Mouse (Mus musculus): ENCODE measurements around the gene Cfap100. TPM values are rescaled to one million over a fixed set of nuclear protein-coding genes. Genes with fewer than 3 reads are reported as not detected.

Gene Cfap100
- polyA plus RNA-seq, 1 experiment from 2014 or later: 0.34 TPM

DNA sequence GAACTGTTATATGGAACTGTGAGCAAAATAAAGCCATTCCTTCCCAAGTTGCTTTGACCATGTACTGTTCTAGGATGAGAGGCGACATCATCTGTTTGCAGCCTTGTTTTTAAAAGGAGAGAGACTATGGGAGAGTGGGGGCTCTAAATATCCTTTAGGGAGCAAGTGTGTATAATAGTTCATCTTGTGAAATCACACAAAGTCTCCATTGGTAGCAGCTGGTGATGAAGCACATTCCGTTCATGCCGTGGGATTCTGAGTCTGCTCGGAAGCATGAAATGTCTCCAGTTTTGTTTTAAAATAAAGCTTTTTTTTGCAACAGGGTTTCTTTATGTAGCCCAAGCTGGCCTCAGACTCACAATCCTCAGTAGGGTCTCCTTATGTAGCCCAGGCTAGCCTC is 2.6 kb downstream of the Cfap100 start:
- WGBS: 55% methylated on average over 4 of the region's 4 CpGs
- no peak overlapping the region for H3K27ac ChIP-seq (replicated peaks)
- TF ChIP-seq EP300 (optimal IDR thresholded peaks at IDR 0.05): no peak
- no peak for TF ChIP-seq CTCF (IDR thresholded peaks at IDR 0.05; ENCODE audit: low read depth)
- DNase-seq (ENCODE audit: low spot score) (no peak), ATAC-seq (ENCODE audit: low FRiP score, low TSS enrichment) (no peak)
- no peak overlapping the region for H3K4me3 ChIP-seq (ENCODE audit: low read depth, low read length)
- H3K36me3 ChIP-seq (ENCODE audit: control insufficient read depth, insufficient read depth, low read length): no peaks in the 10 kb centered on the region
- no peak overlapping the region for H3K4me2 ChIP-seq (replicated peaks; ENCODE audit: low read depth)
- H3K9me3 ChIP-seq (ENCODE audit: control insufficient read depth, low read length): no peaks in the 10 kb centered on the region
- H3K9ac ChIP-seq (ENCODE audit: low read length): no peak overlapping the region
- H3K4me1 ChIP-seq (replicated peaks; ENCODE audit: control insufficient read depth, insufficient read depth): no peaks in the 10 kb centered on the region; the same call in 1 of the 2 replicates
- no peaks in the 10 kb centered on the region for H3K27me3 ChIP-seq (ENCODE audit: control insufficient read depth, insufficient read depth, low read length)

GRCm38 (mm10) chr6:90425361-90425760 is 3.2 kb downstream of the Cfap100 start:
- Histone ChIP-seq H3K9ac (ENCODE audit: low read length) (no peak overlapping the region), H3K4me2 (replicated peaks; ENCODE audit: low read depth) (no peak overlapping the region), H3K27ac (replicated peaks) (no peak overlapping the region), H3K9me3 (ENCODE audit: control insufficient read depth, low read length) (no peaks in the 10 kb centered on the region), H3K27me3 (ENCODE audit: control insufficient read depth, insufficient read depth, low read length) (no peaks in the 10 kb centered on the region), H3K4me3 (ENCODE audit: low read depth, low read length) (no peak overlapping the region), H3K36me3 (ENCODE audit: control insufficient read depth, insufficient read depth, low read length) (no peaks in the 10 kb centered on the region), H3K4me1 (replicated peaks; ENCODE audit: control insufficient read depth, insufficient read depth) (no peaks in the 10 kb centered on the region; the same call in 1 of the 2 replicates)
- 80% methylated on average over 3 of the region's 3 CpGs for WGBS
- DNase-seq (ENCODE audit: low spot score): no peak
- TF ChIP-seq EP300 (optimal IDR thresholded peaks at IDR 0.05): no peak
- TF ChIP-seq CTCF (IDR thresholded peaks at IDR 0.05; ENCODE audit: low read depth): no peak
- ATAC-seq (ENCODE audit: low FRiP score, low TSS enrichment): no peak

DNA sequence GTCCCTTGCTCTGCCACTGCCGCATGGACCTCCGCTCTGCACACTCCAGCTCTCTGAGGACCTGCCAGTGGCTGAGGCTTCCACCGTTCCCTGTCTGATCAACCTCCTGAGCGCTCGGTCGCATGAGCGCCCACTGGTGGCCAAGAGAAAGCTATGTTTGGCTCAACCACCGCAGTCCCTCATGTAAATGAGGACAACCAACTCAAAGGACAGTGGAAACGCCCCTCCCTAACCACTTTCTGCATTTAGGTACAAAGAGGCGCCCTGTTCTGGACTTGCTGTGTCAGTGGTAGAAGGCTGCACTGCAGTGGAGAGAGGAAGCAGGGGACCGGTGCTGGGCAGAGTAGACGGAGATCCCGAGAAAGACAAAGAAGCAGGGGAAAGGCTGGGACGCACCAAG is 6.0 kb downstream of the Cfap100 start:
- Histone ChIP-seq H3K9ac (ENCODE audit: low read length) (no peak overlapping the region; the same call in 1 of the 2 replicates), H3K4me1 (replicated peaks; ENCODE audit: control insufficient read depth, insufficient read depth) (no peaks in the 10 kb centered on the region), H3K4me3 (ENCODE audit: low read depth, low read length) (no peak overlapping the region), H3K36me3 (ENCODE audit: control insufficient read depth, insufficient read depth, low read length) (no peaks in the 10 kb centered on the region), H3K4me2 (replicated peaks; ENCODE audit: low read depth) (peak overlapping the region; percentile 41), H3K9me3 (ENCODE audit: control insufficient read depth, low read length) (no peaks in the 10 kb centered on the region), H3K27ac (replicated peaks) (no peak overlapping the region), H3K27me3 (ENCODE audit: control insufficient read depth, insufficient read depth, low read length) (no peaks in the 10 kb centered on the region)
- WGBS: 5% methylated on average over 14 of the region's 14 CpGs
- no peak for TF ChIP-seq EP300 (optimal IDR thresholded peaks at IDR 0.05)
- peak; percentile 97 for TF ChIP-seq CTCF (IDR thresholded peaks at IDR 0.05; ENCODE audit: low read depth)
- DNase-seq (ENCODE audit: low spot score) (peak; percentile 77), ATAC-seq (ENCODE audit: low FRiP score, low TSS enrichment) (peak; percentile 76)

DNA sequence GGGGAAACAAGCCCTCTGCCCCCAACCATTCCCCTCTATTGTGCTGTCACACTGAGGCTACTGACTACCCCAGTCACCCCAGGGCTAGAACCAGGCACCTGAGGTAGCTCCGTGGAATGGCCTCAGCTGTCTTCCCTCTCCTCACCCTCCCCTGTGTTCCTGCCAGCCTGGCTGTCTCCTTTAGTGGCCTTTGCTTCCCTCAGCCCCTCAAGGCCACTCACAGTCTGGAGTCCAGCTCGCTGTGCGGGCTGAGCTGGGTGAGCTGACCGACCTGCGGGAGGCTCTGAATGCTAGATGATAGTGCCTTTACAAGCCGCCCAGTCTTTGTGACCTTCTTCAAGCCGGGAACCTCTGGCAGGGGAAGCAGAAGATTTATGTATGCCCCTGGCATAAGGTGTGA is 16.7 kb downstream of the Cfap100 start:
- ATAC-seq (ENCODE audit: low FRiP score, low TSS enrichment) (no peak), DNase-seq (ENCODE audit: low spot score) (no peak)
- TF ChIP-seq EP300 (optimal IDR thresholded peaks at IDR 0.05): no peak
- TF ChIP-seq CTCF (IDR thresholded peaks at IDR 0.05; ENCODE audit: low read depth): no peak

DNA sequence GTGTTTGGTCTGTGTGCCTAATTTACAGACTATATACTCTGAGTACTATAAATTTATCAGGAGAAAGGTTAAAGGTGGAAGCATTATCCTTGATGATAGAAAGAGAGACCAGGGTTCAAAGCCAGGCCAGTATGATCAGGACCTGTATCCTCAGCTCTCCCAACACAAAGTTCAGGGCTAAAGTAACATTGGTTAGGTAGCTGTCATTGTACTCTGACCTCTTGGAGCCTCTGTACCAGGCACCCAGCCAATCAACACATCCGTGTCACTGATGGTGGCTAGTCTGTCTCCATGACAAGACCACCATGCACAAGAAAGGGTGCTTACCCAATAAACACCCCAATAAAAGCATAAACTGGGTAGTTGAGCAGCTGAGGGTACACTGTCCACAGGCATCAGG is 17.6 kb downstream of the Cfap100 start:
- no peak overlapping the region for H3K9ac ChIP-seq (ENCODE audit: low read length)

More for the DNA sequence above, 16.7 kb downstream of the Cfap100 start:
- H3K27me3 ChIP-seq (ENCODE audit: control insufficient read depth, insufficient read depth, low read length): no peaks in the 10 kb centered on the region
- H3K4me3 ChIP-seq (ENCODE audit: low read depth, low read length): no peak overlapping the region
- H3K9ac ChIP-seq (ENCODE audit: low read length): no peak overlapping the region
- 80% methylated on average over 7 of the region's 7 CpGs for WGBS
- no peak overlapping the region for H3K27ac ChIP-seq (replicated peaks)
- H3K4me1 ChIP-seq (replicated peaks; ENCODE audit: control insufficient read depth, insufficient read depth): no peaks in the 10 kb centered on the region
- H3K36me3 ChIP-seq (ENCODE audit: control insufficient read depth, insufficient read depth, low read length): no peaks in the 10 kb centered on the region
- H3K4me2 ChIP-seq (replicated peaks; ENCODE audit: low read depth): no peak overlapping the region
- H3K9me3 ChIP-seq (ENCODE audit: control insufficient read depth, low read length): no peaks in the 10 kb centered on the region

GRCm38 (mm10) chr6:90408632-90409031 is 20.0 kb downstream of the Cfap100 start:
- DNase-seq (ENCODE audit: low spot score) (no peak), ATAC-seq (ENCODE audit: low FRiP score, low TSS enrichment) (no peak)
- no peak overlapping the region for H3K27ac ChIP-seq (replicated peaks)
- H3K4me1 ChIP-seq (replicated peaks; ENCODE audit: control insufficient read depth, insufficient read depth): no peaks in the 10 kb centered on the region
- no peak for TF ChIP-seq CTCF (IDR thresholded peaks at IDR 0.05; ENCODE audit: low read depth)
- TF ChIP-seq EP300 (optimal IDR thresholded peaks at IDR 0.05): no peak
- H3K36me3 ChIP-seq (ENCODE audit: control insufficient read depth, insufficient read depth, low read length): 0 out of 2 replicates have a peak, but pooled peaks cover 4% of the 10 kb centered on the region
- H3K4me2 ChIP-seq (replicated peaks; ENCODE audit: low read depth): no peak overlapping the region
- H3K27me3 ChIP-seq (ENCODE audit: control insufficient read depth, insufficient read depth, low read length): no peaks in the 10 kb centered on the region
- H3K4me3 ChIP-seq (ENCODE audit: low read depth, low read length): no peak overlapping the region
- no peak overlapping the region for H3K9ac ChIP-seq (ENCODE audit: low read length)
- no peaks in the 10 kb centered on the region for H3K9me3 ChIP-seq (ENCODE audit: control insufficient read depth, low read length)

More for the DNA sequence above, 17.6 kb downstream of the Cfap100 start:
- H3K27me3 ChIP-seq (ENCODE audit: control insufficient read depth, insufficient read depth, low read length): no peaks in the 10 kb centered on the region
- ATAC-seq (ENCODE audit: low FRiP score, low TSS enrichment) (no peak), DNase-seq (ENCODE audit: low spot score) (no peak)
- no peaks in the 10 kb centered on the region for H3K4me1 ChIP-seq (replicated peaks; ENCODE audit: control insufficient read depth, insufficient read depth)
- WGBS: 74% methylated on average over 1 of the region's 1 CpGs
- no peak overlapping the region for H3K27ac ChIP-seq (replicated peaks)
- TF ChIP-seq EP300 (optimal IDR thresholded peaks at IDR 0.05) (no peak), CTCF (IDR thresholded peaks at IDR 0.05; ENCODE audit: low read depth) (no peak)
- no peak overlapping the region for H3K4me3 ChIP-seq (ENCODE audit: low read depth, low read length)
- H3K4me2 ChIP-seq (replicated peaks; ENCODE audit: low read depth): no peak overlapping the region
- H3K36me3 ChIP-seq (ENCODE audit: control insufficient read depth, insufficient read depth, low read length): no peaks in the 10 kb centered on the region
- no peaks in the 10 kb centered on the region for H3K9me3 ChIP-seq (ENCODE audit: control insufficient read depth, low read length)

Measured in stomach, postnatal 0 days (tissue).